Mouse (Mus musculus): ENCODE measurements around the gene Gm49337. TPM values are rescaled to one million over a fixed set of nuclear protein-coding genes. Genes with fewer than 3 reads are reported as not detected.
"Not testable (repeated sequence)": the region's sequence is repeated elsewhere in the genome, so short reads cannot be mapped to it uniquely, and the experiment has no call there.

Gene Gm49337
- total RNA-seq, 1 experiment from 2014 or later = not detected

GRCm38 (mm10) chr4:116243377-116243776, 70.2 kb downstream of the Gm49337 start:
- ATAC-seq (replicated peaks in 1 of 2; ENCODE audit: insufficient read depth in 1 of 2, low FRiP score in 2 of 2, low TSS enrichment in 1 of 2, low read depth in 1 of 2, poor library complexity in 2 of 2, severe bottlenecking in 2 of 2) = no peak

- no peak for ATAC-seq (replicated peaks in 1 of 2; ENCODE audit: insufficient read depth in 1 of 2, low FRiP score in 2 of 2, low TSS enrichment in 1 of 2, low read depth in 1 of 2, poor library complexity in 2 of 2, severe bottlenecking in 2 of 2)
Measured at GRCm38 (mm10) chr4:116244240-116244639, 71.1 kb downstream of the Gm49337 start.

- not testable (repeated sequence) for ATAC-seq (replicated peaks in 1 of 2; ENCODE audit: insufficient read depth in 1 of 2, low FRiP score in 2 of 2, low TSS enrichment in 1 of 2, low read depth in 1 of 2, poor library complexity in 2 of 2, severe bottlenecking in 2 of 2)
Measured at GRCm38 (mm10) chr4:116245926-116246325, 72.7 kb downstream of the Gm49337 start.

GRCm38 (mm10) chr4:116249986-116250385, 76.8 kb downstream of the Gm49337 start:
- no peak for ATAC-seq (replicated peaks in 1 of 2; ENCODE audit: insufficient read depth in 1 of 2, low FRiP score in 2 of 2, low TSS enrichment in 1 of 2, low read depth in 1 of 2, poor library complexity in 2 of 2, severe bottlenecking in 2 of 2)

GRCm38 (mm10) chr4:116268220-116268619, 95.0 kb downstream of the Gm49337 start:
- no peak for ATAC-seq (replicated peaks in 1 of 2; ENCODE audit: insufficient read depth in 1 of 2, low FRiP score in 2 of 2, low TSS enrichment in 1 of 2, low read depth in 1 of 2, poor library complexity in 2 of 2, severe bottlenecking in 2 of 2)

GRCm38 (mm10) chr4:116282211-116282610, 109.0 kb downstream of the Gm49337 start:
- ATAC-seq (replicated peaks in 1 of 2; ENCODE audit: insufficient read depth in 1 of 2, low FRiP score in 2 of 2, low TSS enrichment in 1 of 2, low read depth in 1 of 2, poor library complexity in 2 of 2, severe bottlenecking in 2 of 2) = no peak

GRCm38 (mm10) chr4:116291561-116291960, 118.4 kb downstream of the Gm49337 start:
- ATAC-seq (replicated peaks in 1 of 2; ENCODE audit: insufficient read depth in 1 of 2, low FRiP score in 2 of 2, low TSS enrichment in 1 of 2, low read depth in 1 of 2, poor library complexity in 2 of 2, severe bottlenecking in 2 of 2) = no peak

- ATAC-seq (replicated peaks in 1 of 2; ENCODE audit: insufficient read depth in 1 of 2, low FRiP score in 2 of 2, low TSS enrichment in 1 of 2, low read depth in 1 of 2, poor library complexity in 2 of 2, severe bottlenecking in 2 of 2) = no peak
Measured at GRCm38 (mm10) chr4:116293296-116293695, 120.1 kb downstream of the Gm49337 start.

GRCm38 (mm10) chr4:116300878-116301355, 127.7 kb downstream of the Gm49337 start:
- peak; percentile 92 to 93 for ATAC-seq (replicated peaks in 1 of 2; ENCODE audit: insufficient read depth in 1 of 2, low FRiP score in 2 of 2, low TSS enrichment in 1 of 2, low read depth in 1 of 2, poor library complexity in 2 of 2, severe bottlenecking in 2 of 2)

- no peak for ATAC-seq (replicated peaks in 1 of 2; ENCODE audit: insufficient read depth in 1 of 2, low FRiP score in 2 of 2, low TSS enrichment in 1 of 2, low read depth in 1 of 2, poor library complexity in 2 of 2, severe bottlenecking in 2 of 2)
Measured at GRCm38 (mm10) chr4:116304551-116304950, 131.4 kb downstream of the Gm49337 start.

GRCm38 (mm10) chr4:116317575-116317974, 144.4 kb downstream of the Gm49337 start:
- no peak for ATAC-seq (replicated peaks in 1 of 2; ENCODE audit: insufficient read depth in 1 of 2, low FRiP score in 2 of 2, low TSS enrichment in 1 of 2, low read depth in 1 of 2, poor library complexity in 2 of 2, severe bottlenecking in 2 of 2)

GRCm38 (mm10) chr4:116322127-116322526, 148.9 kb downstream of the Gm49337 start:
- ATAC-seq (replicated peaks in 1 of 2; ENCODE audit: insufficient read depth in 1 of 2, low FRiP score in 2 of 2, low TSS enrichment in 1 of 2, low read depth in 1 of 2, poor library complexity in 2 of 2, severe bottlenecking in 2 of 2) = no peak

GRCm38 (mm10) chr4:116329256-116329655, 156.1 kb downstream of the Gm49337 start:
- ATAC-seq (replicated peaks in 1 of 2; ENCODE audit: insufficient read depth in 1 of 2, low FRiP score in 2 of 2, low TSS enrichment in 1 of 2, low read depth in 1 of 2, poor library complexity in 2 of 2, severe bottlenecking in 2 of 2) = no peak

- ATAC-seq (replicated peaks in 1 of 2; ENCODE audit: insufficient read depth in 1 of 2, low FRiP score in 2 of 2, low TSS enrichment in 1 of 2, low read depth in 1 of 2, poor library complexity in 2 of 2, severe bottlenecking in 2 of 2) = no peak
Measured at GRCm38 (mm10) chr4:116336294-116336693, 163.1 kb downstream of the Gm49337 start.

GRCm38 (mm10) chr4:116342119-116342518, 168.9 kb downstream of the Gm49337 start:
- peak; percentile 60 to 78; a peak in 3 of 4 replicates for ATAC-seq (replicated peaks in 1 of 2; ENCODE audit: insufficient read depth in 1 of 2, low FRiP score in 2 of 2, low TSS enrichment in 1 of 2, low read depth in 1 of 2, poor library complexity in 2 of 2, severe bottlenecking in 2 of 2)

Other genes with a start within 250 kb of the Gm49337 start
- gene Dmbx1, start 233.5 kb upstream of the Gm49337 start, total RNA-seq (2017) = not detected in 2 replicates
- gene Faah, start 155.5 kb upstream of the Gm49337 start, total RNA-seq (2017) = 10.6 and 20.4 TPM in 2 replicates
- 12.1 and 21.3 TPM in 2 replicates for gene Nsun4, start 119.5 kb upstream of the Gm49337 start, total RNA-seq (2017)
- gene Uqcrh, start 98.3 kb upstream of the Gm49337 start, total RNA-seq (2017) = 259 and 445 TPM in 2 replicates
- gene Lrrc41, start 98.1 kb upstream of the Gm49337 start, total RNA-seq (2017) = 11.8 and 20.5 TPM in 2 replicates
- gene Rad54l, start 49.7 kb upstream of the Gm49337 start, total RNA-seq (2017) = 16.8 and 17.9 TPM in 2 replicates
- gene Pomgnt1, start 49.5 kb upstream of the Gm49337 start, total RNA-seq (2017) = 14.2 and 21.8 TPM in 2 replicates
- 2.7 and 2.9 TPM in 2 replicates for gene Lurap1, start 22.0 kb upstream of the Gm49337 start, total RNA-seq (2017)
- not detected in 2 replicates for gene Tspan1, start 5.8 kb upstream of the Gm49337 start, total RNA-seq (2017)
- not detected in 2 replicates for gene 1700042G07Rik, start within 50 bp of the Gm49337 start, total RNA-seq (2017)
- gene Pik3r3, start 48.2 kb downstream of the Gm49337 start, total RNA-seq (2017) = 0.75 and 3.7 TPM in 2 replicates

Measured in hematopoietic stem cell, adult 5-6 weeks (primary cell).